Mouse (Mus musculus) midbrain, embryonic 10.5 days (tissue): ENCODE results near the gene Kcnn1. TPM values are rescaled to one million over a fixed set of nuclear protein-coding genes. Genes with fewer than 3 reads are reported as not detected.

Experiments used
- DNase-seq: peaks from one replicate; pipeline ENCODE4 v3.0.0-alpha.2; 2017; ENCODE audit warnings: low spot score
- H3K27ac ChIP-seq: fragments of 300-500 bp; sonication (generic); replicated peaks from 2 replicates; pipeline ENCODE4 v1.5.1; 2016; ENCODE audit warnings: mild to moderate bottlenecking
- H3K27me3 ChIP-seq: fragments of 300-500 bp; sonication (generic); 2 replicates; pipeline ENCODE4 v1.6.1; 2016; ENCODE audit warnings: low read depth, mild to moderate bottlenecking; ENCODE audit not compliant: poor library complexity, severe bottlenecking
- H3K36me3 ChIP-seq: fragments of 300-500 bp; sonication (generic); 2 replicates; pipeline ENCODE4 v1.6.1; 2016; ENCODE audit warnings: mild to moderate bottlenecking, moderate library complexity
- H3K4me1 ChIP-seq: fragments of 300-500 bp; sonication (generic); 2 replicates; pipeline ENCODE4 v1.6.1; 2016
- H3K4me3 ChIP-seq: fragments of 300-500 bp; sonication (generic); 2 replicates; pipeline ENCODE4 v1.5.1; 2016; ENCODE audit warnings: mild to moderate bottlenecking, moderate library complexity
- H3K9me3 ChIP-seq: fragments of 300-500 bp; sonication (generic); replicated peaks from 2 replicates; pipeline ENCODE4 v1.6.1; 2016; ENCODE audit warnings: mild to moderate bottlenecking
- WGBS: fragments of 180-500 bp; shearing (Covaris S2); methylation state at CpG from one replicate; pipeline ENCODE4 v1.1.7; 2016; 5-methylcytosine and 5-hydroxymethylcytosine counted together
- polyA plus RNA-seq: library from polyadenylated mRNA; unstranded; fragments of >200 nt; fragmentation: Nextera tagmentation; extraction: Ambion mirVana; gene quantifications from 2 replicates; pipeline ENCODE4 v1.2.1, GENCODE M21; 2016

The Kcnn1 gene
- polyA plus RNA-seq, 1 experiment from 2014 or later = 9.1 TPM

GRCm38 (mm10) chr8:70842484-70842883 is 20.6 kb downstream of the Kcnn1 start:
- Histone ChIP-seq H3K9me3 (no peaks in the 10 kb centered on the region), H3K27ac (peak overlapping the region; percentile 53; the same call in 1 of the 2 replicates), H3K27me3 (peaks cover 17% of the 10 kb centered on the region), H3K4me1 (peaks cover 38% of the 10 kb centered on the region), H3K4me3 (no peak overlapping the region), H3K36me3 (no peaks in the 10 kb centered on the region)
- 70% methylated on average over 25 of the region's 25 CpGs for WGBS
- no peak for DNase-seq

GRCm38 (mm10) chr8:70841147-70842072 is 21.6 kb downstream of the Kcnn1 start:
- H3K4me3 ChIP-seq = peak overlapping the region; percentile 27; the same call in 1 of the 2 replicates
- peak; percentile 90 for DNase-seq
- peak overlapping the region; percentile 24; the same call in 1 of the 2 replicates for H3K27ac ChIP-seq
- peaks cover 37% of the 10 kb centered on the region for H3K4me1 ChIP-seq
- 41% methylated on average over 22 of the region's 22 CpGs for WGBS
- H3K27me3 ChIP-seq = peaks cover 10% of the 10 kb centered on the region; the same call in 1 of the 2 replicates
- H3K9me3 ChIP-seq = no peaks in the 10 kb centered on the region
- H3K36me3 ChIP-seq = peaks cover 8% of the 10 kb centered on the region

GRCm38 (mm10) chr8:70840590-70840989 is 22.5 kb downstream of the Kcnn1 start:
- Histone ChIP-seq H3K36me3 (peaks cover 15% of the 10 kb centered on the region), H3K4me3 (peak overlapping the region; percentile 27; the same call in 1 of the 2 replicates), H3K27me3 (peaks cover 6% of the 10 kb centered on the region; the same call in 1 of the 2 replicates), H3K9me3 (no peaks in the 10 kb centered on the region), H3K27ac (peak overlapping the region; percentile 24; the same call in 1 of the 2 replicates), H3K4me1 (peaks cover 37% of the 10 kb centered on the region)
- DNase-seq = no peak
- 59% methylated on average over 10 of the region's 10 CpGs for WGBS

GRCm38 (mm10) chr8:70839408-70840351 is 23.4 kb downstream of the Kcnn1 start, which contains the start of gene Arrdc2:
Arrdc2 (minus strand) TSS chr8:70839720.
- H3K4me1 ChIP-seq = peaks cover 34% of the 10 kb centered on the region
- WGBS = 2% methylated on average over 55 of the region's 55 CpGs

GRCm38 (mm10) chr8:70838654-70839407 is 24.2 kb downstream of the Kcnn1 start:
- Histone ChIP-seq H3K27me3 (peaks cover 4% of the 10 kb centered on the region; the same call in 1 of the 2 replicates), H3K27ac (peak overlapping the region; percentile 93)

More at GRCm38 (mm10) chr8:70839408-70840351, 23.4 kb downstream of the Kcnn1 start, which contains the start of gene Arrdc2:
- H3K36me3 ChIP-seq = peaks cover 22% of the 10 kb centered on the region
- peak within 1 kb of the TSS; percentile 77 for H3K4me3 ChIP-seq
- peak within 1 kb of the TSS; percentile 93 for H3K27ac ChIP-seq
- DNase-seq = peak; percentile 99
- H3K9me3 ChIP-seq = no peaks in the 10 kb centered on the region
- peaks cover 6% of the 10 kb centered on the region; the same call in 1 of the 2 replicates for H3K27me3 ChIP-seq

GRCm38 (mm10) chr8:70836666-70837065 is 26.4 kb downstream of the Kcnn1 start:
- peaks cover 22% of the 10 kb centered on the region for H3K36me3 ChIP-seq
- no peaks in the 10 kb centered on the region for H3K9me3 ChIP-seq
- H3K4me3 ChIP-seq = 0 out of 2 replicates have a peak overlapping the region, but pooled peaks have one; percentile 14
- WGBS = 88% methylated on average over 12 of the region's 12 CpGs
- 0 out of 2 replicates have a peak overlapping the region, but pooled peaks have one; percentile 13 for H3K27ac ChIP-seq
- no peaks in the 10 kb centered on the region for H3K27me3 ChIP-seq
- no peak for DNase-seq
- peaks cover 54% of the 10 kb centered on the region for H3K4me1 ChIP-seq

More at GRCm38 (mm10) chr8:70838654-70839407, 24.2 kb downstream of the Kcnn1 start:
- no peak for DNase-seq
- Histone ChIP-seq H3K9me3 (no peaks in the 10 kb centered on the region), H3K4me1 (peaks cover 35% of the 10 kb centered on the region), H3K36me3 (peaks cover 22% of the 10 kb centered on the region), H3K4me3 (peak overlapping the region; percentile 77)
- WGBS = 4% methylated on average over 66 of the region's 66 CpGs

- no peak for DNase-seq
- no peaks in the 10 kb centered on the region for H3K27me3 ChIP-seq
- no peaks in the 10 kb centered on the region for H3K9me3 ChIP-seq
- H3K27ac ChIP-seq = no peak overlapping the region
- H3K36me3 ChIP-seq = peaks cover 22% of the 10 kb centered on the region
- H3K4me3 ChIP-seq = no peak overlapping the region
- 94% methylated on average over 3 of the region's 3 CpGs for WGBS
- peaks cover 40% of the 10 kb centered on the region for H3K4me1 ChIP-seq
These were observed 29.0 kb downstream of the Kcnn1 start for GRCm38 (mm10) chr8:70834071-70834470.

GRCm38 (mm10) chr8:70833520-70833919 is 29.5 kb downstream of the Kcnn1 start:
- DNase-seq = no peak
- Histone ChIP-seq H3K27ac (peak overlapping the region; percentile 63), H3K4me3 (no peak overlapping the region), H3K4me1 (peaks cover 35% of the 10 kb centered on the region), H3K36me3 (peaks cover 22% of the 10 kb centered on the region), H3K9me3 (no peaks in the 10 kb centered on the region), H3K27me3 (no peaks in the 10 kb centered on the region)
- 50% methylated on average over 15 of the region's 15 CpGs for WGBS

- Histone ChIP-seq H3K27ac (peak overlapping the region; percentile 63; the same call in 1 of the 2 replicates), H3K27me3 (no peaks in the 10 kb centered on the region), H3K9me3 (no peaks in the 10 kb centered on the region), H3K4me1 (peaks cover 32% of the 10 kb centered on the region), H3K36me3 (peaks cover 22% of the 10 kb centered on the region), H3K4me3 (no peak overlapping the region)
- DNase-seq = no peak
- WGBS = 67% methylated on average over 9 of the region's 9 CpGs
These were observed 30.0 kb downstream of the Kcnn1 start for GRCm38 (mm10) chr8:70833018-70833482.

- peak overlapping the region; percentile 63; the same call in 1 of the 2 replicates for H3K27ac ChIP-seq
- no peak for DNase-seq
These were observed 30.7 kb downstream of the Kcnn1 start for GRCm38 (mm10) chr8:70832371-70832770.

GRCm38 (mm10) chr8:70831517-70831916 is 31.5 kb downstream of the Kcnn1 start:
- peaks cover 15% of the 10 kb centered on the region for H3K36me3 ChIP-seq
- H3K27me3 ChIP-seq = no peaks in the 10 kb centered on the region
- no peak overlapping the region for H3K27ac ChIP-seq
- peaks cover 4% of the 10 kb centered on the region; the same call in 1 of the 2 replicates for H3K9me3 ChIP-seq
- no peak overlapping the region for H3K4me3 ChIP-seq
- DNase-seq = no peak
- peaks cover 27% of the 10 kb centered on the region for H3K4me1 ChIP-seq
- 82% methylated on average over 8 of the region's 8 CpGs for WGBS

More at GRCm38 (mm10) chr8:70832371-70832770, 30.7 kb downstream of the Kcnn1 start:
- H3K4me3 ChIP-seq = peak overlapping the region; percentile 4; the same call in 1 of the 2 replicates
- no peaks in the 10 kb centered on the region for H3K27me3 ChIP-seq
- no peaks in the 10 kb centered on the region for H3K9me3 ChIP-seq
- peaks cover 32% of the 10 kb centered on the region for H3K4me1 ChIP-seq
- 72% methylated on average over 11 of the region's 11 CpGs for WGBS
- peaks cover 22% of the 10 kb centered on the region for H3K36me3 ChIP-seq
